Mouse (Mus musculus) retina, postnatal 1 day (tissue): ENCODE data around the gene Rtl5.
"Not testable (repeated sequence)": the region's sequence is repeated elsewhere in the genome, so short reads cannot be mapped to it uniquely, and the experiment has no call there.

Source experiments
- DNase-seq: peaks from one replicate; pipeline ENCODE4 v3.0.0-alpha.2; 2012

The Rtl5 gene

DNA sequence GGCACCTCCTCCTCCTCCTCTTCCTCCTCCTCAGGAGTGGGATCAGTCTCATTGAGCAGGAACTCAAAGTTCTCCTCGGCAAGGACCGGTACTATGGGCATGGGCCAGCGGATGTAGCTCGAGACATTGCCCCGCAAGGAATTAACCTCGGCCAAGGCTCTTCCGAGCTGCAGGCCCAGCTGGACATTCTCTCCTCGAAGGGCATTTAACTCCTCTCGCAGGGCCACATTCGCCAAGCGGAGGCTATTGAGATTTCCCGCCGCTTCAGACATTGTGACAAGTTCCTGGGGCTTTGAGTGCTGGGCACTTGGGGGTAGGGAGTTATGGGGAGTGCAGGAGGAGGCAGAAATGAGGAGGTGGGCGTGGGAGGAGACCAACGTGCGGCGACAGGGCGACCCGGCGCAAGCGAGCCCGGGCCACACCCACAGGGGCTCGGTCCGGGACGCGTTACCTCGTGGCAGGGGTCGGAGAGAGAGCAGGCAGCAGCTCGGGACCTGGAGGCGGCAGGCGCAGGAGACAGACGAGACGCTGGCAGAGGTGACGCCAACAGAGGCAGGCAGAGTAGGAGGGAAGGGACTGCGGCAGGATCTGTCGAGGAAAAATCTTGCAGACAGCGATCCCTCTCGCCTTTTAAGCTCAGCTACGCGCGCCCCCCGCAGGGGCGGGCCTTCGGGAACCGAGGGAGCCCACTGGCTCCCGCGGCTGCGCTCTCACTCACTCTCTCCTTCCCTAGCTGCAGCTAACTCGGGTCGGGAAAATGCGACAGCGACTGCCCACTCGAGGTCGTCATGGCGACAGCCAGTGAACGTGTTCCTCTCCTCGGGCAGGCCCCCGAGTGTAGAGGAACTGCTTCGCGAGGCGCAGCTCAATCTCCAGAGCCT lies at the start of gene Rtl5:
TSS of gene Rtl5 (minus strand) at position 714 of the 881 bp plus-strand sequence.
- DNase-seq = peak; percentile 92

DNA sequence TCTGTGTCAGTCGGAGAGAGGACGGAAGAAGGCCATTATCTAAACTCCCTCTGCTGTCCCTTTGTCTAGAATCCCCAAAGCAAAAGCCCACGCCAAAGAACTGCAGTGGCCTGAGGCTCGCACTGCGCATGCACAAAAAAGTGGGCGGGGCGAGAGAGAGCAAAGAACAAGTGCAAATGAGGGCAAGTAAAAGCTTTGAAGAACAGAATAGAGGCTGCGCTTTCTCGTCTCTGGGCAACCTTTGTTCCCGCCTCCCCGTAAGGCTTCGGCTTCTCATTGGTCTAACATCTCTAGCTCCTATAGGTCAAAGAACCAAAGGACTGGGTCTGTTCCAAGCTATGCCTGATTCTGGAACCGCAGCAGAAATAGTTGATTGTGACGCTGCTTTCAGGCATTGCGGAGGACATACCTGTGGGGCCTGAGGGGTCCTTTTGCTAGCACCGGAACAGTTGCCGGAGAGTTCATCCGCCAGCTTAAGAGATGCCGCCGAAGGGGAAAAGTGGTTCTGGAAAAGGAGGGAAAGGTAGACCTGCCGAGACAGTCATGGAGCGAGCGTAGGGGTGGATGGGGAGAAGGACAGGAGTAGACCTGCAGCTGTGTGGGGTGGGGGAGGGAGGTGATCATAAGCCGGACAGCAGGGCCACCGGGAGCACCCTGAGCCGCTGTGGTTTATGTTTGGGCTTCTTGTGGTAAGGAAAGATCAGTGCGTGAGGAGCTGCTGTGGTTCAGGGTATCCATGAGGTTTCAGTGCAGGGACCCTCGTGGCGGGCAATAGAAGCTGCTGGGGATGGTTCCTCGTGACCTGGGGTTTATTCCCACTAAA lies 48.1 kb upstream of the Rtl5 start, which contains the start of gene Pin4:
TSS of gene Pin4 (plus strand) at position 406 of the 823 bp plus-strand sequence.
- DNase-seq = peak; percentile 99

DNA sequence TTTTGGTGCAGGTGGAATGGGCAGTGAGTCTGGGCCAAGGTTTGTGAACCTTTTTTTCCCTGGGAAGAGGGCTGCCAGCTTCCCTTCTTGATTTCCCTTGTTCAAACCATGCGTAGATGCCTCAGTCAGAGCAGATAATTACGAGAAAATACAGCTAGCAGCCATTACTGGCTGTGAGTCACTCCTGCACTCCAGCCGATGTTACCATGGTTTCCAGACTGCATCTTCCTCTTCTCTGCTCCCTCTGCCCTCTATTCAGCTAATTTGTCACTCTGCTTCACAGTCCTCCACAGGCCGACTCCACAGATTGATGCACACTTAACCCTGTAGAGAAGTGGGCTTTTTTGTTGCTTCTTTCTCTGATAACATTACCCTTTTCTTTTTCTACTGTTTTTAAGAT lies 44.6 kb upstream of the Rtl5 start:
- peak; percentile 5 for DNase-seq

DNA sequence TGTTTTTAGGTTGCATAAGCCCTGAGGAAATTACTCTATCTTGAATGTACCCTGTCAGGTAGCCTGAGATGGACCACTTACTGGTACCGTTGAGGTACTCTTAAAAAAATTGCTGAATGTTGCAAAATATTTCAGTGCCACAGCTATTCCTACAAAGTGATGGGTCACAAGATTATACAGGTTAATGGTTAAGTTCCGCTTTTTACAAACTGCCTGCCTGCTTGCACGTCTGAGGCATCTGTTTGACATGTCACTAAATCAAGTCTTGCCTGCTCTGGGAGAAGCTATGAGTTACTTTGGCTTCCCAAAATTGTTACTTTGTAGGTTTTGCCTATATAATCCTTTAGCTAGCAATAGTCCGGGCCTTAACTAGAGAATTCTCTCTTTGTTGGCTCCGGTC lies 38.2 kb upstream of the Rtl5 start:
- not testable (repeated sequence) for DNase-seq

DNA sequence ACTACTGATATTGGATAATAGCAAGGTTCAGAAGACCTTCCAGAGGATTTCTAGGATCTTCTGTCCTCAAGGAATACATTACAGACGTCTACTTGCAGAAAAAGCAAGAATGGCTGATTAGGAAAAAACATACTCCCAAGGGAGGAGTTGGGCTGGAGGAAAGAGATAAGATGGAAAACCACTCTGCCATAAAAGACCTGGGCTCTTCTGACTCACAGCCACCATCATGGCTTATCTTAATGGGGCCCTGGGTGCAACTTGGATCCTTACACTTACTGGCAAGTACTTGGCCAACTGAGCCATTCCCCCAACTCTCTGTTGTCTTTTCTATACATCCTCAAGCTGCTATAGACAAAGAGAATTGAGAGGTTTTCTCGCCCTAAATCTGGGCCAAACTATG lies 32.7 kb upstream of the Rtl5 start:
- not testable (repeated sequence) for DNase-seq

DNA sequence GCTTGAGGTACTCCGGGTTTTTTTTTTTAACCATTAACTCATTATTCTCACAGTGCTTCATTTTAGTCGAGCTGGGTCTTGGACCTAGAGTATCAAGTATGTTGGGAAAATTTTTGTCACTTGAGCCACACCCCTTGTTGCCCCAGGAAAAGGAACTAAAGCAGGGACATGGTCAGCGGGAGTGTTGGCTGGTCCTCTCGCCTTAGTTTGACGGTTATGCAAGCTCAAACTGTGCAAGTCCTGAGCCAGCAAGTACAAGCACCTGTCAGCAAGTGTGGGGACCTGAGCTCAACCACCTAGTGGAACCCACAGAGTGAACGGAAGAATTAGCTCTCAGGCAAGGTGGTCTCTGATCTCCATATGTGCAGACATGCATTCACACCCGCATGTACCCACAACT lies 30.8 kb upstream of the Rtl5 start:
- DNase-seq = no peak

- DNase-seq = no peak
These were observed 23.3 kb upstream of the Rtl5 start for GRCm38 (mm10) chrX:102094381-102094904.

- no peak for DNase-seq
These were observed 19.5 kb upstream of the Rtl5 start for GRCm38 (mm10) chrX:102090605-102091004.

GRCm38 (mm10) chrX:102085798-102086443 lies 14.8 kb upstream of the Rtl5 start:
- no peak for DNase-seq

DNA sequence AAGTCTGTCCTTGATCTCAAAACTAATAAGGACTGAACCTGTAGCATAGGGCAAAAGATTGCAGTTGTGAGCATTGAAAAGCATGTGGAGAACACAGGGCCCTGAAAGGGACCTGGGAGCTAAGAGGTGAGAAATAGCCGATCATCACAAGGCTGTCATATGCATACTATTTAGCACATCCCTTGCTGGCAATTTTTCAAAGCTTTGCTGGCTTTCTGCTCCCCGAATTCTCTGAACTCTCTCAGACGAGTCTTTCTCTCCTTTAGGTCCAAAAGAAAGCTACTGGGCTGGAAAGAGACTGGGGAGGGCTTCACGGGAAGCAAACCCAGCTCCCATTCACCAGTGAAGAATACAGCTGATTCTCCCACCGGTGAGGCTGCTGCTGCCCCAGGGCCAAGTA lies 11.2 kb upstream of the Rtl5 start:
- DNase-seq = no peak

DNA sequence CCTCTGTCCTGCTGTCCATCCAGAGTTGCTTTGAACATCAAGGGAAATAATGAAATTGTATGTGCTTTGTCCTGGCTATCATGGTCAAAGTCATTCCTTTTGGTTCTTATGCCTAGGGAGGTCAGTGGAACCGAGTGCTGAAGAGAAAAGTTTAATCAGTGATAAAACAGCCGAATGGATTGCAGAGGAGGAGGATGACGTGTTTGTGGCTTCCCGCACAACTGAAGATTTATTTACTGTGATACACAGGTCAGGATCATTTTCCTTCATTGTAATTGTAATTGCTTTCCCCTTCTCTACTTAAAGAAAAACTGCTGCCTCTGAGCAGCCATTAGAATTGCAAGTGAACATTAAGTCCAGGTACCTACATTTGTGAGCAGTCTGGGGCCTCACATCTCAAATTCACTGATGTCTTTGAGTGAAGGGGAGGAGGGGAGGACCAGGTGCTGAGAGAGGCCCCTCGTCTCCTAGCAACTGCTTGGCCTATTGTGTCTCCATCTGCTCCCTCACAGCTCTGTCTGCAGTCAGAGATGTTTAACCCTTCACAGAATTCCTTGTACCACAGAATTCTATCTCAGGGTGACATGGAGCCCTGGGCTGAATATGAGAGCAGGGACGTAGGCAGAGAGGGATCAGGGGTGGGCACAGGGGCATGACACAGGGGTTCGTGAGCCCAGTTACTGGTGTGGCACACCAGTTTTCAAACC lies 10.6 kb upstream of the Rtl5 start:
- peak; percentile 85 for DNase-seq

DNA sequence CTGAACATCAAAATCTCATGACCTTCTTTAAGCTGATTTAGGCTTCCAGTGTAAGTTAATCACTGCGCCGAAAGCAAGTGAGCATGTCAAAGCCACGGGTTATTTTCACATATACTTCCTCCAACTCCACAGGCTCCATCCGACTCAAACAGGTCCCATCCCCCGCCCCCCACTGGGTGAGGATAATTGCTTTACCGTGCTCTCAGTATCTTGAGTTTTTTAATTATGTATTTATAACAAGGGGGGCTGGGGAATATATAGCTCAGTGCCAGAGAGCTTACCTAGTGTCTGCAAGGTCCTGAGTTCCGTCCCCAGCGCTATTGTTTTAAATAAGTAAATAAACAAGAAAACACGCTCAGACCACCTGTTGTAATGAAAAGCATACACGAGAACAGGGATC lies 10.0 kb upstream of the Rtl5 start:
- DNase-seq = peak; percentile 26

GRCm38 (mm10) chrX:102076886-102077765 lies 6.0 kb upstream of the Rtl5 start:
- no peak for DNase-seq

DNA sequence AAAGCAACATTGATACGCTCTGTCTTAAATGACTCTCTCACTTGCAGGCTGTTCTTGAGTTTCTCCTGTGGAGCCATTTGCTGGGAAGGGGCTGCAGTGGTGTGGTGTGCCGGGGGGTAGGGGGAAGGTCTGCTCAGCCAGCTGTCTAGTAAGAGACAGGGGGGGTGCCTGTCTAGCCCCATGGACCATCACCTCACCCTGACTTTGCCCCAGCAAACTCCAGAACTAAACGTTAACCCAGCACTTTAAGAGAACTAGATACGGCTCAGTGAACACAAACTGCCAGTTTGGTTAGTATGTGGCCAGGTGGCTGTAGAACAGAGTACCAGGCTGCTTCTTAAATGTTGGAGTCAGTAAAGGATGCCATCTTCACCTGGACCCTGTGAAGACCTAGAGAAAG lies 4.1 kb upstream of the Rtl5 start:
- DNase-seq = no peak

DNA sequence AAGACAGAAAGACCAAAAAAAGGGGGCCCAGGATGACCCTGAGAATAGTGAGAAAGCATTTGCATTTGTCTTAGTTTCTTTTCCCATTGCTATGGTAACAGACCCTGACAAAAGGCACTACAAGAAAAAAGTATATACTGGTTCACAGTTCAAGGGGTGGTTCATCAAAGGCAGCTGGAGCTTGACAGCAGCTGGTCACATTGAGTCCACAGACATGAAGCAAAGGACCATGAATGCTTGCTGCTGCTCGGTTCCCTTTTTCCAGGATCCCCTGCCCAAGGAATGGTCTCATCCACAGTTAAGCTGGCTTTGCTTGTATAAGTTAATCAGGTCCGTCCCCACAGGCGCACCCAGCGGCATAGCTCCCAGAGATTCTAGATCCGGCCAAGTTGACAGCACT lies 3.3 kb upstream of the Rtl5 start:
- DNase-seq = no peak

DNA sequence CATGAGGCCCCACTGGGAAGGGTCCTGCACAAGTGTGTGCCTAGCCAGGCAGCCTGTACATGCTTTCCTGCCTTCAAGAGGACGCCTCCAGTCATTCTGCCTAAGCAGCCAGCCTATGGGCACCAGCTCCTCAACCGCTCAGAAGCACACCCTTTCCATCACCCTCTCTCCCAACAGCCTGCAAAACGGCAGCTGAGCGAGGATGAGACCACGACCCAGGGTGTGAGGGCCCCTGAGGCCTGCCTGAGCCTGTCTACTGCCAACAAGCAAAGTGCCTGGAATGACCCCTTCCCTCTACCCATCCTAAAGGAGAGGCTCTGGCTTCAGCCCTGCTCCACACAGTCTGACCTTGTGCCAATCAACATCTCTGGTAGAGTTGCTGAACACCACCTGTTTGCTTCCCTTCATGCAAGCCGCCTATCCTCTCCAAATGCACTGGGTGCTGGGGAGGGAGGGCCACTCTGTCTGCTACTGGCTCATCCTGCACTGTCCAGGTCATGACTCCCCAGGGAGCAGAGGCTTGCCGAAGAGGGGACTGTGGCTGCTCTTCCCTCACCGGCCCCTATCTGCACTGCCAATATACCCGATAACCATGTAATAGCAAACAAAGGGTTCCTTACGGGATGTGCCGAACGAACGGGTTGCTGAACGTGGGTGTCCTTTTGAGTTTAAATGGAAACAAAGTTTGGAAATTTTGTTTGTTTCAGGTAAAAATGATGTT lies 2.7 kb upstream of the Rtl5 start:
- no peak for DNase-seq

DNA sequence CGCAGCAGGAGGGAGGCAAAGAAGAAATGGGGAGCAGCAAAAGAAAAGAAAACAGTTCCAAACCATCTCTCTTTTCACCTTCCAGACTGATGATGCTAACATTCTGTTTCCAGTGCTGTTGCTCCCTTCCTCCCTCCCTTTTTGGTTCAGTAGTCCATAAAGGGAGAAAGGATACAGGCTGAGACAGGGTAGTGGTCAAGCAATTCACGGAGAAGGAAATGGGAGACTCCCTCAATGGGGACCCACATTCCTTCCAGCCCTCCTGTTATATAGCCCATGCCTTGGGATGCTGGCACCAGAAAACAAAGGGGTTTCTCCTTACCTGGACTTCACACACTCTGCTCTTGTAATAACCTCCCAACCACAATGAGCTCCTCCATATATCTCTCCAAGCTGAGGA lies 413 bp upstream of the Rtl5 start:
- no peak for DNase-seq

GRCm38 (mm10) chrX:102068811-102069540 lies 2.1 kb downstream of the Rtl5 start:
- no peak for DNase-seq

GRCm38 (mm10) chrX:102067118-102067517 lies 4.0 kb downstream of the Rtl5 start:
- no peak for DNase-seq

DNA sequence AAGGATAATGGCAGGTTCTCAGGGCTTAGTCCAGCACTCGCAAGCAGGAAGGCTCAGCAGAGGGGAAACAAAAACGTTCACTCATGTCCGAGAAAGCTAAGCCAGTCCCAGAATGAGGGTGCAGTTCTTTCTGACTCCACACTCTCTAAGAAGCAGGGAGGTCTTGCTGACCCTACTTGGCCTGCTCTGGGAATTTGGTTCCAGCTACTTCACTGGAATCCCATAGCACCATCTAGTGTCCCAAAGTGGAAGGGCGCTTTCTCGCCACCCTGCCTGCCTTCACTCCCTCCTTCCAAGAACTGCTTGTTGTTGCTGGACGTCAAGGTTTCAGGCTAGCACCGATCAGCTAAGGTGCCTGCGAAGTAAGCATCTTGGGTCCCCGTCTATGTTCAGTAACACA lies 5.0 kb downstream of the Rtl5 start:
- peak; percentile 82 for DNase-seq
